Mouse (Mus musculus) heart, postnatal 0 days (tissue): ENCODE results near the gene Cgnl1.

ENCODE experiments used
- CTCF ChIP-seq: IDR thresholded peaks from 2 replicates; pipeline ENCODE4 v1.5.1; 2016; ENCODE audit warnings: antibody characterized with exemption, control low read depth, low read depth
- EP300 ChIP-seq: IDR thresholded peaks from 2 replicates; pipeline ENCODE4 v1.6.1; 2016; ENCODE audit warnings: antibody characterized with exemption, low read depth

- TF ChIP-seq CTCF (no peak), EP300 (no peak)
Measured at GRCm38 (mm10) chr9:71769701-71770100, 1.7 kb downstream of the Cgnl1 start.
